Mouse (Mus musculus): ENCODE measurements around the gene Mtif3.
A peak's percentile ranks its signal among the peaks of the same experiment; 100 is the strongest.
"Not testable (repeated sequence)": the region's sequence is repeated elsewhere in the genome, so short reads cannot be mapped to it uniquely, and the experiment has no call there.

Mtif3 gene

GRCm38 (mm10) chr5:146948508-146949088 is 15.0 kb downstream of the Mtif3 start, which contains the start of gene Gtf3a:
Gene Gtf3a, plus strand, starts transcription at chr5:146948657.
- DNase-seq = peak; percentile 73

DNA sequence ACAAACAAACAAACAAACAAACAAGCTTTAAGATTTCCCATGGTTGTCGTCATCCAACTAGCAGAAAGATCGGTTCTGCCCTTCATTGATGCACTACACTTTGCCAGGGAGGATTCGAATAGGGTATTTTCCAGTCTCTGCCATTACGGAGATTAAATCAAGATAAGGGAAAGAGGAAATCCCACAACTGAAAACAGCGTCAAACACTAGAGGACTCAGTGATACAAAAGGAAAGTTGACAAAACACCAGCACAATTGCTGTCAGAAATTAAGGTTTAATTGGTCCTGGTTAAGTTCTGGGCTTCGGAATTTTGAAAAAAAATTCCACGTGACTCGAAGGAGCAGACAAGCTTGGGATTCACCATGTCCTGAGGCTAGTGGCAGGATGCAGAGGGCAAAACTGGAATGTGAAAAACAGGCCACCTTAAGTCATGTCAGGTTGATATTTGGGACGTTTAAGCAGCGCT is 15.5 kb downstream of the Mtif3 start:
- DNase-seq = no peak

DNA sequence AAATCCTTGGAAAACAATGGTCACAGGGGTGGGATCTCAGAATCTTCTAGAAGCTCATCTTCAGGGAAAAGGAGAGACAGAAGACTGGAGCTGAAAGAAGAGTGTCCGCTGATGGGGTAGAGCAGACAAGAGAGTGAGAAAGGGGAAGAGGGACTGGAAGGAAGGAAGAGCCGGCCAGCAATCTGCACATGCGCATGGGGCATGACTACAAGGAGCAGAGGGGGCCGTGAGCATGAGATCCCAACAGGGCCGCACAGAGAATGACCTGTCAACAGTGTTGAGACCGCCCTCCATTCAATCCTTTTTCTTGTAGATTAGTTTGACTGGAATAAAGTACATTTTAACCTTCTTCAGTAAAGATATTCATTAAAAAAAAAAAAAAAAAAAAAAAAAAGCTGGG is 16.1 kb downstream of the Mtif3 start:
- DNase-seq = no peak

GRCm38 (mm10) chr5:146946682-146947081 is 16.9 kb downstream of the Mtif3 start:
- DNase-seq = no peak

DNA sequence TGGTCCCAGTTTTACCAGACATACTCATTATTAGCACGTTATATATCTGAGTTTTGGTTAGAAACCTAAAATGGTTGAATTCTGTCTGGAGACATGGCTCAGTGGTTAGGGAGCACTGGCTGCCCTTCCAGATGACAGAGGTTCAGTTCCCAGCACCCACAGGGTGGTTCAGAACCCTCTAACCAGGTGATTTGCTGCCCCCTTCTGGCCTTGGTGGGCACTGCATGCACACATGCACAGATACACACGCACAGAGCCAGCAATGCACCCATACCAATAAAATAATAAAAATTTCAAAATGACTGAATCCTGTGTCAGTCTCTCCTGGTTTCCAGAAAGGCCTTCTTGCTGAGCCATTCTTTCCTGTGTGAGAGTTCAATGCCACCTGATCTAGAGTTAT is 19.0 kb downstream of the Mtif3 start:
- no peak for DNase-seq

DNA sequence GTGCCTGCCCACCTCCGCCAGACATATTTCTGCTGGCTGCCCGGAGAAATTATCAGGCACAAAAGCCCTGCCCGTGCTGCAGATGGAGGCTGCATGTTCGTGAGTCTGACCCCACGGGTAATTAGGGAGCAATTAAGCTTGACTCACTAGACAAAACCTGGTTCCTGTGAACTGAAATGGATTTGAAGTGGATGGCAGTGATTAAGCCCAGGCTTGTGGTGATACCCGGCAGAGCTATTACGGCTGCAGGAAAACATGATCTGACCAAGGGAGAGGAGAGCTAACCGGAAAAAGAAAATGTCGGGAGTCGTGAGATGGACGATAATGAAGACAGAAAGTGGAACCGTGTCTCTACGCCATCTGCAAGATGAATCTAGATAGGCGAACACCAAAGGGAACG is 20.6 kb downstream of the Mtif3 start:
- no peak for DNase-seq

GRCm38 (mm10) chr5:146941939-146942338 is 21.7 kb downstream of the Mtif3 start:
- not testable (repeated sequence) for DNase-seq

DNA sequence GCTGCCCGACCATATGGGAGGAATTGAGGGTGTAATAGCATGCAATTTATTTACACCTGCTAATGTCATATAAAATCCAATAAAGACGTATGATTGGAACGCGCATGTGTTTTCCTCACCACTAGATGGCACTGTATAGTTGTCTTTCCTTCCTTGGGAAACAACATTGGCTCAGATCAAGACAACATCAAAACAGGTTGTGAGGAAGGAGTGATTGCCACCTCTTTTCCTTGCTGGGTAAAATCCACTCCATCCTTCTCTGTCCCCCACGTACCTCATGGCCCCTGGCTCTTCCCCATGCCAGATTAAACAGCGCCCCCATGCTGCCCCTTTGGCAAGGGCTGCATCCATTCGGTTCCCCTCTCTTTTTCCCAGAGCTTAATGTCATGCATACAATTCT is 23.4 kb downstream of the Mtif3 start:
- no peak for DNase-seq

DNA sequence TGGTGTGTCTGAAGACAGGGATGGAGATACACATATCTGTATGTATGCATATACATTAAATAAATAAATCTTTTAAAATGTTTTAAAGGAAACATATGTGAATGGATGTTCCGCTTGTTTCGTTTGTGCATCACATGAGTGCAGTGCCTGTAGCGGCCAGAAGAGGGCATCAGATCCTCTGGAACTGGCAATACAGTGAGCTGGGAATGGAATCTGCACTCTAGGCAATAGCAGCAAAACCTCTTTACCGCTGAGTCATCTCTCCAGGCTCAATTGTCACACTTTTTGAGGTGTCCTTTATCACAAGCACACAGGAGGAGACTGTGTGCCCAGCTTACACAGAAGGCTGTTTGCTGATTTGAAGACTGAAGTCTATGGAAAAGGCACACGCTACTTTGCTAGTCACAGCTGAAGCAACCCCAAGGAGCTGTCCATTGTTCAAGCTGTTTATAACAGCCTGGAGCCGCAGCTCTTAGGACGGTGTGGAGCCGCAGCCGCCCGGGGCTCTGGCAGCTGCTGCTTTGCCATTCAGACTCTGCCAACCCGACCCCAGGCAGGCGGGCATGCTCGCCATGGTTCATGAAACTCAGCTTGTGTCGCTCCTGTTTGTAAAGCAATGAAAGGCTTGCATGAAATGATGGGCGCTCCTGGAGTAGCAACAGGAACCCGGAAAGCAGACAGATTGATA is 24.3 kb downstream of the Mtif3 start:
- no peak for DNase-seq

DNA sequence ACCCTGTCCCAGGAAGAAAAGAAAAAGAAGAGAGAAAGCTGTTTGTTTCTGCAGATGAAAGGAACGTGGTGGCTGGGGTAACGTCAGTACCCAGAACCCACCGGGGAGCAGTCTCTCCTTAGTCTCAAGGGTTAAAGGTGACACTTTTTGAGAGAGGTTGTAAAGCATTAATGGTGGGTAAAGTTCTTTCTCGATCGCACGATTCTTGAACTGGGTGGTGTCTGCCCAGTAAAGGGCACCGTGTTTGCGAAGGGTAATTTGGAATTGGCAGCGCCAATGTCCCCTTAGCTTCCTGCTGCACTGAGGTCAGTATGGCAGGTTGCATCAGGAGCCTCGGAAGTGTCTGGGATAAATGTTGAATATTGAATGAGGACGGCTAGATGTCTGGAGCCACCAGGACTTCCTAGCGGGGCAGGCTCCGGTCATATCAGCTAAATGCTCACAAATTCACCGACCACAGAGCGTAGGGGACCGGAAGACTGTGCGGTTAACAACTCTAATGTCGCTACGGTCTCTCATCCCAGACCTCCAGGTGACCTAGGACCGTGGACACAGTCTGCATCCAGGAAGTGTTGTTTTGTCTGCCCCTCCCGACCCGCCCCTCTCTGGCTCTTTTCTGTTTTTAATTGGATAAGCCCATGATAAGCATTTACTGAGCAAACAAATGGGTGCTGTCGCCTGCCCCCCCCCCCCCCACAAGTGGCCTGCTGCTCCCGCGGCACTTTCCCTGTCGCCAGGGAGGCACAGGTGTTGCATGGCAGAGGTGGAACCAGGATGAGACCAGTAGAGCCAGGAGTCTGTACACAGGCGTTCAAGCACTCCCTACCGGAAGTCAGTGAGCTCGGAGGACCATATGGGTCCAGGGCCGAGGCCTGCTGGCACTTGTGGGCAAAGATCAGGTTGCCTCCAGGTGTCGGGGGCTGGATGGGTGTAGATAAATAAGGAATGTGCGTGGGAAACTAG is 25.8 kb downstream of the Mtif3 start:
- no peak for DNase-seq

DNA sequence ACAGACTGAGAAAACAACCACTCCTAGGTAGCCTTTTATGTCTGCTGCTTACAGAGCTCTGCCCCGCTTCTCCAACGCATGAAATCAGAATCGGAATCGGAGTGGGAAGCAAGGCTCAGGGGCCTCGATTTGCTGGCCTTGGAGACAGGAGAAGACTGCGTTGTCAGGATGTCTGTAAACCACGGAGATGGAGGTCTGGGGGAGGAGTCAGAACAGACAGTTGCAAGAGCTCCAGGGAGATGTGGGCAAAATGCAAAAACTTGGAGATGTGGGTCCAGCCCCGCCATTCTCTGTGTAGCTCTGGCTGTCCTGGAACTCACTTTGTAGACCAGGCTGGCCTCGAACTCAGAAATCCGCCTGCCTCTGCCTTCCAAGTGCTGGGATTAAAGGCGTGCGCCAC is 30.1 kb downstream of the Mtif3 start:
- DNase-seq = no peak

DNA sequence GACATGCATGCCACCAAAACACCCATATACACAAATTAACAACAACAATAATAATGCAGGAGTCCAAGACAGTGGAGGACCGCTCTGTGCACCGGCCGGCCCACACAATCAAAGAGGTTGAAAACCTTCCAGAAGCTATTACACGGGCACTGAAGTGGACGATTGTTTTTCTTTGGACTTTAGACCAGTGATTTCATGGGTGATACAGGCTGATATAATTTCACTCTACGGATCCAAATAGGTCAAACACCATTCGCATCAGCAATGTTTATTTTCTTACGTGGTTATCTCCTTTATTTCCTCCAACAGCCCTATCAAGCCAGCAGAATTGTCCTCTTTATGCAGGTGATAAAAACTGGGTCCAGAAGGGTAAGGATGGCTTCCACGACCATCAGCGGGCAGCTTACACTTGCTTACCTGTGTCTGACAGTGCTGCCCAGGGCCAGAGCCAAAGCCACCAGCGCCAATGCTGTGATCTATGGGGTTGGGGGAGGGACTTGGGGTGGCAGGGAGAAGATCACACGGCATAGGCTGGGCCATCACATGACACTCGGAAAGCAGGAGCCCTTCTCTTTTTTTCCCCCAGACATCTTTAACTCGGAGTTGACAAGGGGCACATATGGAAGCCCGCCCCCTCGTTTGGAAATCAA is 31.6 kb downstream of the Mtif3 start:
- DNase-seq = no peak

GRCm38 (mm10) chr5:146931422-146931821 is 32.2 kb downstream of the Mtif3 start:
- no peak for DNase-seq

DNA sequence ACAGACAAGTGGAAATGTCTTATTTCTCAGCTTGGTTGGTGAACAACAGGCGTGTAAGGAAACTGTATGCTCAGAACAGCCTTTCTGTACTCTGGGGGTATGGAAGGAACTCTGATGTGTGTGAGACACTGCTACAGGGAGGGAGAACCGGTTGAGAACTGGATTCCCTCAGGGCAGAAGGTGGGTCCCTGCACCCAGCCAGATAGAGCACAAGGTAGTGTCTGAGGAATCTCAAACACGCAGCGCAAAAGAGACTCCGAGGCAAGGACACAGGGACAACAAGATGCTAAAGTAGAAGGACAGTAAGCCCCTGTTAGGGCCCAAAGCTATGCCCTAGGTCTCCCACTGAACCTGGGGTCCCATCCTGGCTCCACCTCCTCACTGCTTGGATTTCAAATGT is 36.9 kb downstream of the Mtif3 start:
- no peak for DNase-seq

DNA sequence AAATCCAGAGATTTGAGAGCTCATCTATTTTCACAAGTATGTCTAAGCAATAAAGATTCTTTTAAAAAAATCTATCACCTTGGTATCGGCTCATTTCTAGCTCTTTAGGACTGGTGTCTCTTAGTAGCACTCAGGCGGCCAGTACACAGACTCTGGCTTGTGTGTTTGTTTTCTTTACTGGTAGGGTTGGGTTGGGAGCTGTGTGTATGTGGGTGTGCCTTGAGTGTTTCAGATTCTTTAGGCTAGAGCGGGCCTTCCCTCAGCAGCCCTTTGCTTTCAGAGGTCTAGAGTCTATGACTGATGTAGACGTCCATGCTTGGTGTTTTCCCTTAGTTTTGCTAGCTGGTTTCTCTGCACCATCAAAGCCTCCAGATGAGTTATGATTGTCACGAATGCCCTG is 40.1 kb downstream of the Mtif3 start:
- DNase-seq = no peak

GRCm38 (mm10) chr5:146921224-146921623 is 42.4 kb downstream of the Mtif3 start:
- DNase-seq = no peak

GRCm38 (mm10) chr5:146920314-146921161 is 43.1 kb downstream of the Mtif3 start:
- no peak for DNase-seq

GRCm38 (mm10) chr5:146919874-146920273 is 43.7 kb downstream of the Mtif3 start:
- no peak for DNase-seq

DNA sequence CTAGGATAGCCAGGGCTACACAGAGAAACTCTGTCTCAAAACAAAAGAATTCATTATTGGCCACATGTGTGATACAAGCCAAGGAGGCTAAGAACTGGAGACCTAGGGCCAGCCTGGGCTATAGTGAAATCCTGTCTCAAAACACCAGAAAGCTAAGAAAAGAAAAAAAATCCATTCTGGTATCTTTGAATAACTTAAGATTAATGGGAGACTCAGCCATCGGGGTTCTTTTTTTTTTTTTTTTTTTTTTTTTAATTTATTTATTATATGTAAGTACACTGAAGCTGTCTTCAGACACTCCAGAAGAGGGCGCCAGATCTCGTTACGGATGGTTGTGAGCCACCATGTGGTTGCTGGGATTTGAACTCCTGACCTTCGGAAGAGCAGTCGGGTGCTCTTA is 46.2 kb downstream of the Mtif3 start:
- DNase-seq = not testable (repeated sequence)

GRCm38 (mm10) chr5:146916806-146917205 is 46.8 kb downstream of the Mtif3 start:
- DNase-seq = no peak

- DNase-seq = no peak
Observed at GRCm38 (mm10) chr5:146916273-146916672, 47.3 kb downstream of the Mtif3 start.
